Mouse (Mus musculus) MEL (cell line): ENCODE data around the gene Bloc1s4. TPM values are rescaled to one million over a fixed set of nuclear protein-coding genes. Genes with fewer than 3 reads are reported as not detected.

ENCODE experiments used
- DNase-seq: peaks from one replicate; pipeline ENCODE4 v3.0.0; 2011; ENCODE audit warnings: low read depth, low spot score
- H3K27ac ChIP-seq: 2 replicates; pipeline ENCODE4 v1.5.1; 2012; ENCODE audit warnings: low read depth, mild to moderate bottlenecking, control low read depth, low read length, moderate library complexity; ENCODE audit not compliant: control insufficient read depth
- H3K27me3 ChIP-seq, 2 experiments: fragments of 150-350 bp in 1 of 2; sonication (generic) in 1 of 2; 2 replicates each; pipeline ENCODE4 v1.6.1; 2012; ENCODE audit warnings: low read length in 2 of 2, mild to moderate bottlenecking in 2 of 2, improper control_type of control experiment in 1 of 2, moderate library complexity in 1 of 2; ENCODE audit not compliant: insufficient read depth in 2 of 2, control insufficient read depth in 1 of 2
- H3K36me3 ChIP-seq, 2 experiments: 2 replicates each; pipeline ENCODE4 v1.6.1; 2012 to 2014; ENCODE audit warnings: low read length in 2 of 2, improper control_type of control experiment in 1 of 2, inconsistent platforms in 1 of 2, mild to moderate bottlenecking in 1 of 2; ENCODE audit not compliant: insufficient read depth in 2 of 2, control insufficient read depth in 1 of 2
- H3K4me1 ChIP-seq, 2 experiments: fragments of 150-350 bp in 1 of 2; sonication (generic) in 1 of 2; 2 replicates each; pipeline ENCODE4 v1.6.1; 2012; ENCODE audit warnings: low read length in 2 of 2, improper control_type of control experiment in 1 of 2, mild to moderate bottlenecking in 1 of 2; ENCODE audit not compliant: insufficient read depth in 2 of 2, control insufficient read depth in 1 of 2
- H3K4me3 ChIP-seq, 2 experiments: fragments of 150-350 bp in 1 of 2; sonication (generic) in 1 of 2; 2 replicates each; pipeline ENCODE4 v1.5.1; 2012; ENCODE audit warnings: low read depth in 2 of 2, low read length in 2 of 2, mild to moderate bottlenecking in 2 of 2, moderate library complexity in 2 of 2, control low read depth in 1 of 2, improper control_type of control experiment in 1 of 2; ENCODE audit not compliant: control insufficient read depth in 1 of 2, insufficient read depth in 1 of 2
- H3K79me2 ChIP-seq: 2 replicates; pipeline ENCODE4 v1.6.1; 2012; ENCODE audit warnings: mild to moderate bottlenecking, low read length, moderate library complexity; ENCODE audit not compliant: control insufficient read depth, poor library complexity, insufficient read depth
- H3K9ac ChIP-seq: 2 replicates; pipeline ENCODE4 v1.6.1; 2012; ENCODE audit warnings: low read depth, mild to moderate bottlenecking, control low read depth, low read length, moderate library complexity; ENCODE audit not compliant: control insufficient read depth, poor library complexity, severe bottlenecking
- H3K9me3 ChIP-seq: fragments of 150-350 bp; sonication (generic); replicated peaks from 2 replicates; pipeline ENCODE4 v1.6.1; 2012; ENCODE audit warnings: mild to moderate bottlenecking, low read length, improper control_type of control experiment, moderate library complexity; ENCODE audit not compliant: insufficient read depth
- CHD2 ChIP-seq: IDR thresholded peaks from 2 replicates; pipeline ENCODE4 v1.6.1; 2011; ENCODE audit warnings: low read length, improper control_type of control experiment
- CTCF ChIP-seq, 3 experiments: IDR thresholded peaks in 2 of 3; conservative IDR thresholded peaks in 1 of 3; 2 replicates each; pipeline ENCODE4 v1.5.1; 2011 to 2012; ENCODE audit warnings: low read length in 3 of 3, low read depth in 2 of 3, mild to moderate bottlenecking in 2 of 3, improper control_type of control experiment in 1 of 3, inconsistent platforms in 1 of 3, mixed read lengths in 1 of 3, moderate library complexity in 1 of 3; ENCODE audit not compliant: control insufficient read depth in 1 of 3, insufficient read depth in 1 of 3, poor library complexity in 1 of 3, severe bottlenecking in 1 of 3
- EP300 ChIP-seq, 2 experiments: IDR thresholded peaks; 2 replicates each; pipeline ENCODE4 v1.6.1; 2011; ENCODE audit warnings: improper control_type of control experiment in 2 of 2, low read length in 2 of 2, low read depth in 1 of 2, mild to moderate bottlenecking in 1 of 2
- GATA1 ChIP-seq: IDR thresholded peaks from 2 replicates; pipeline ENCODE4 v1.6.1; 2011; ENCODE audit warnings: low read depth, low read length, improper control_type of control experiment
- KAT2A ChIP-seq: conservative IDR thresholded peaks from 2 replicates; pipeline ENCODE4 v1.6.1; 2012; ENCODE audit warnings: low read depth, low read length, improper control_type of control experiment, inconsistent platforms
- MAX ChIP-seq: IDR thresholded peaks from 2 replicates; pipeline ENCODE4 v1.6.1; 2011; ENCODE audit warnings: low read length, improper control_type of control experiment
- MAZ ChIP-seq: IDR thresholded peaks from 2 replicates; pipeline ENCODE4 v1.6.1; 2012; ENCODE audit warnings: low read depth, mild to moderate bottlenecking, inconsistent platforms, low read length, improper control_type of control experiment
- MEF2A ChIP-seq: IDR thresholded peaks from 2 replicates; pipeline ENCODE4 v1.6.1; 2014; ENCODE audit warnings: low read depth, mild to moderate bottlenecking, inconsistent platforms, low read length, improper control_type of control experiment; ENCODE audit not compliant: poor library complexity, insufficient replicate concordance, severe bottlenecking; ENCODE audit errors: extremely low read depth
- MXI1 ChIP-seq: IDR thresholded peaks from 2 replicates; pipeline ENCODE4 v1.6.1; 2011; ENCODE audit warnings: mild to moderate bottlenecking, low read depth, low read length, improper control_type of control experiment
- MYB ChIP-seq: IDR thresholded peaks from 2 replicates; pipeline ENCODE4 v1.6.1; 2011; ENCODE audit warnings: mild to moderate bottlenecking, low read depth, low read length, improper control_type of control experiment
- NRF1 ChIP-seq: IDR thresholded peaks from 2 replicates; pipeline ENCODE4 v1.6.1; 2014; ENCODE audit warnings: low read depth, mild to moderate bottlenecking, inconsistent platforms, low read length, improper control_type of control experiment, moderate library complexity; ENCODE audit not compliant: poor library complexity, insufficient read depth, severe bottlenecking
- POLR2AphosphoS5 ChIP-seq: IDR thresholded peaks from 2 replicates; pipeline ENCODE4 v1.6.1; 2012; ENCODE audit warnings: low read depth, borderline replicate concordance, mild to moderate bottlenecking, inconsistent platforms, low read length, moderate library complexity, mixed read lengths
- SIN3A ChIP-seq: IDR thresholded peaks from 2 replicates; pipeline ENCODE4 v1.6.1; 2012; ENCODE audit warnings: low read length, improper control_type of control experiment, inconsistent platforms
- TAL1 ChIP-seq: IDR thresholded peaks from 2 replicates; pipeline ENCODE4 v1.6.1; 2012; ENCODE audit warnings: mild to moderate bottlenecking, inconsistent platforms, low read length, moderate library complexity, mixed read lengths
- UBTF ChIP-seq: IDR thresholded peaks from 2 replicates; pipeline ENCODE4 v1.6.1; 2012; ENCODE audit warnings: low read depth, mild to moderate bottlenecking, inconsistent platforms, low read length, improper control_type of control experiment, moderate library complexity, borderline replicate concordance; ENCODE audit not compliant: insufficient read depth
- USF2 ChIP-seq, 2 experiments: IDR thresholded peaks; 2 replicates each; pipeline ENCODE4 v1.6.1; 2011 to 2012; ENCODE audit warnings: improper control_type of control experiment in 2 of 2, low read length in 2 of 2, borderline replicate concordance in 1 of 2, inconsistent platforms in 1 of 2, low read depth in 1 of 2, mild to moderate bottlenecking in 1 of 2; ENCODE audit not compliant: insufficient read depth in 1 of 2
- ZKSCAN1 ChIP-seq: IDR thresholded peaks from 2 replicates; pipeline ENCODE4 v1.6.1; 2012; ENCODE audit warnings: low read depth, mild to moderate bottlenecking, inconsistent platforms, low read length, improper control_type of control experiment, moderate library complexity
- ZMIZ1 ChIP-seq: IDR thresholded peaks from 2 replicates; pipeline ENCODE4 v1.6.1; 2012; ENCODE audit warnings: low read depth, mild to moderate bottlenecking, inconsistent platforms, low read length, improper control_type of control experiment, moderate library complexity
- ZNF384 ChIP-seq: IDR thresholded peaks from 2 replicates; pipeline ENCODE4 v1.6.1; 2012; ENCODE audit warnings: low read depth, mild to moderate bottlenecking, inconsistent platforms, low read length, improper control_type of control experiment
- polyA plus RNA-seq, 2 experiments: library from polyadenylated mRNA; stranded (reverse) in 1 of 2; unstranded in 1 of 2; fragments of >175 nt in 1 of 2; fragments of >200 nt in 1 of 2; gene quantifications; 2 replicates each; pipeline versions ENCODE4 v1.2.1 to v1.2.4; 2012; ENCODE audit warnings: low replicate concordance in 2 of 2, low read depth in 1 of 2; ENCODE audit not compliant: insufficient read length in 2 of 2, insufficient read depth in 1 of 2, missing spikeins in 1 of 2
- total RNA-seq: library from RNA; depleted of rRNA; stranded (reverse); fragments of 300-350 nt; gene quantifications from 2 replicates; pipeline ENCODE4 v1.2.3, GENCODE M21; 2012

Bloc1s4 gene
- total and polyA plus RNA-seq, 3 experiments = 29.8 to 32.9 TPM; not detected in 1

GRCm38 (mm10) chr5:36779512-36779911 lies 31.1 kb upstream of the Bloc1s4 start:
- no peaks in the 10 kb centered on the region for H3K9me3 ChIP-seq
- no peaks in the 10 kb centered on the region for H3K27me3 ChIP-seq
- H3K4me1 ChIP-seq = no peaks in the 10 kb centered on the region
- no peaks in the 10 kb centered on the region for H3K79me2 ChIP-seq
- no peak for TF ChIP-seq CHD2
- TF ChIP-seq MEF2A = no peak
- no peak for TF ChIP-seq SIN3A
- no peak for TF ChIP-seq ZMIZ1
- TF ChIP-seq NRF1 = no peak
- peak; percentile 84; the same call in 1 of the 2 replicates for TF ChIP-seq POLR2AphosphoS5
- TF ChIP-seq MAX = no peak
- H3K9ac ChIP-seq = no peak overlapping the region
- H3K4me3 ChIP-seq = no peak overlapping the region
- H3K27ac ChIP-seq = no peak overlapping the region
- no peak for DNase-seq
- no peaks in the 10 kb centered on the region for H3K36me3 ChIP-seq

GRCm38 (mm10) chr5:36778901-36779300 lies 30.5 kb upstream of the Bloc1s4 start:
- H3K4me3 ChIP-seq = no peak overlapping the region
- no peaks in the 10 kb centered on the region for H3K4me1 ChIP-seq
- no peaks in the 10 kb centered on the region; a peak in 1 of 4 replicates for H3K27me3 ChIP-seq
- H3K79me2 ChIP-seq = no peaks in the 10 kb centered on the region
- no peaks in the 10 kb centered on the region for H3K9me3 ChIP-seq
- H3K36me3 ChIP-seq = no peaks in the 10 kb centered on the region
- no peak overlapping the region for H3K27ac ChIP-seq
- DNase-seq = no peak
- TF ChIP-seq UBTF = no peak
- TF ChIP-seq USF2 (IDR thresholded peaks at IDR 0.05; ENCODE audit: borderline replicate concordance in 1 of 2, insufficient read depth in 1 of 2, low read depth in 1 of 2, low read length in 2 of 2) = no peak
- TF ChIP-seq GATA1 = no peak
- TF ChIP-seq POLR2AphosphoS5 = no peak
- TF ChIP-seq ZKSCAN1 = no peak
- no peak for TF ChIP-seq MXI1
- H3K9ac ChIP-seq = no peak overlapping the region

GRCm38 (mm10) chr5:36777186-36777585 lies 28.7 kb upstream of the Bloc1s4 start:
- Histone ChIP-seq H3K36me3 (no peaks in the 10 kb centered on the region), H3K27me3 (no peaks in the 10 kb centered on the region; a peak in 1 of 4 replicates), H3K79me2 (no peaks in the 10 kb centered on the region), H3K9me3 (no peaks in the 10 kb centered on the region), H3K27ac (no peak overlapping the region), H3K4me3 (no peak overlapping the region), H3K4me1 (no peaks in the 10 kb centered on the region), H3K9ac (no peak overlapping the region)
- no peak for DNase-seq
- TF ChIP-seq USF2 (IDR thresholded peaks at IDR 0.05; ENCODE audit: borderline replicate concordance in 1 of 2, insufficient read depth in 1 of 2, low read depth in 1 of 2, low read length in 2 of 2) = no peak
- TF ChIP-seq POLR2AphosphoS5 = no peak
- no peak for TF ChIP-seq MYB
- TF ChIP-seq TAL1 = no peak
- no peak for TF ChIP-seq KAT2A
- TF ChIP-seq MXI1 = no peak
- TF ChIP-seq UBTF = no peak
- TF ChIP-seq ZMIZ1 = no peak
- TF ChIP-seq MAZ = no peak
- TF ChIP-seq CTCF (IDR thresholded peaks at IDR 0.05 in 2 of 3, conservative IDR thresholded peaks at IDR 0.05 in 1 of 3; ENCODE audit: control insufficient read depth in 1 of 3, insufficient read depth in 1 of 3, low read depth in 2 of 3, low read length in 3 of 3, poor library complexity in 1 of 3, severe bottlenecking in 1 of 3) = no peak
- no peak for TF ChIP-seq EP300 (IDR thresholded peaks at IDR 0.05; ENCODE audit: low read depth in 1 of 2, low read length in 2 of 2)
- no peak for TF ChIP-seq ZNF384
